Mouse (Mus musculus): Measurements from ENCODE around the gene Emd. TPM values are rescaled to one million over a fixed set of nuclear protein-coding genes. Genes with fewer than 3 reads are reported as not detected.
A peak's percentile ranks its signal among the peaks of the same experiment; 100 is the strongest.
"Not testable (repeated sequence)": the region's sequence is repeated elsewhere in the genome, so short reads cannot be mapped to it uniquely, and the experiment has no call there.

Emd gene
- polyA plus RNA-seq (2012; fragmentation: generic; extraction: Trizol), result 172 TPM
- long read RNA-seq, experiment 1, partial matches to known transcripts, result 0 of 8 reads
- long read RNA-seq, experiment 1, other reads (novel, unspliced or antisense), result 2 of 8 reads
- long read RNA-seq, experiment 2, transcript Emd-201 (6 exons, 1,595 nt), result major isoform, 12 of 24 reads
- long read RNA-seq, experiment 2, transcript Emd-202 (6 exons, 1,338 nt), result minor isoform, 10 of 24 reads
- long read RNA-seq, experiment 2, partial matches to known transcripts, result 2 of 24 reads
- long read RNA-seq, experiment 2, other reads (novel, unspliced or antisense), result 0 of 24 reads

DNA sequence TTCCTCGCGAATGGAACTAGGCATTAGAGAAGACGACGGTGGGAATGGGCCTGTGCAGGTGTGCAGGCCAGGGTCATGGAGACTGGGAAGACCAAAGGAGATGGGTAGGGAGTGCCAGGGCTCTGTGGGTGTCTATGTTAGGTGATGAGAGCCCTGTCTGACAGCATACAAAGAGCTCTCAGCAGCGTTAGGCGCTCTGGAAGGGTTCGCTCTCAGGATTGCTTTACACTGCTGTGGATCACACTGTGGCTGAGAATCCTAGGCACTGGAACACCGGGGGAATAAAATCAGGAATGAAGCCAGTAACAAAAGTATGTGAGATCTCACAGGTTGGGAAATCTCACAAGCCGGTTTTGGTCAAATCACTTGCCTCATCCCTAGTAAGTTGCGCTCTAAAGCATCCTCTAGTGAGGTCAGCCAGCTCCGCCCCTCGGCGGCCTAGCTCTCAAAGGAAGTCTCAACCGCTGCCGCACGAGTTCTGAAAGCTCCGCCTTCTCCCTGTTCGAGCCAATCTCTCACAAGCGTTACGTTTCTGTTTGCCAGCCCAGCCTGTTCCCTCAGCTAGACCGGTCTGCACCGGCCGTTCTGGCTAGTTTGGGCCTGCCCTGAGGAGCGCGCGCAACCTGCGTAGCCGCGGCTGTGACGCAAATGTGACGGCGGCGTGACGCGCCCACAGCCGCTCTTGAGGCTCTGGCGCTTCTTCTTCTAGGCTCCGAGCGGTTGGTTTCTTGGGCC lies at the start of gene Emd:
TSS of gene Emd (plus strand) at position 535 of the 735 bp plus-strand sequence.
- Histone ChIP-seq H3K79me2 (ENCODE audit: control insufficient read depth, insufficient read depth) (peaks cover 33% of the 10 kb centered on the region), H3K27me3 (ENCODE audit: control insufficient read depth, insufficient read depth, insufficient read length) (no peaks in the 10 kb centered on the region), H3K36me3 (ENCODE audit: control insufficient read depth, insufficient read depth) (peaks cover 20% of the 10 kb centered on the region), H3K4me3 (ENCODE audit: insufficient read depth, poor library complexity, severe bottlenecking) (peak within 1 kb of the TSS; percentile 69), H3ac (ENCODE audit: control insufficient read depth, insufficient read length, low read depth) (peak within 1 kb of the TSS; percentile 76), H3K79me3 (ENCODE audit: low read depth) (peaks cover 16% of the 10 kb centered on the region)
- TF ChIP-seq CTCF (IDR thresholded peaks at IDR 0.05; ENCODE audit: control insufficient read depth, insufficient read depth, insufficient read length), result no peak
- no peak for TF ChIP-seq USF1 (IDR thresholded peaks at IDR 0.05; ENCODE audit: low read depth)
- TF ChIP-seq MYOD1 (IDR thresholded peaks at IDR 0.05; ENCODE audit: control insufficient read depth, insufficient read length, low read depth), result no peak
- TF ChIP-seq MYOG (IDR thresholded peaks at IDR 0.05; ENCODE audit: control insufficient read depth, extremely low read depth, insufficient read length), result no peak
- no peak for TF ChIP-seq MAX (IDR thresholded peaks at IDR 0.05)
- TF ChIP-seq CEBPB (IDR thresholded peaks at IDR 0.05; ENCODE audit: low read depth), result no peak

DNA sequence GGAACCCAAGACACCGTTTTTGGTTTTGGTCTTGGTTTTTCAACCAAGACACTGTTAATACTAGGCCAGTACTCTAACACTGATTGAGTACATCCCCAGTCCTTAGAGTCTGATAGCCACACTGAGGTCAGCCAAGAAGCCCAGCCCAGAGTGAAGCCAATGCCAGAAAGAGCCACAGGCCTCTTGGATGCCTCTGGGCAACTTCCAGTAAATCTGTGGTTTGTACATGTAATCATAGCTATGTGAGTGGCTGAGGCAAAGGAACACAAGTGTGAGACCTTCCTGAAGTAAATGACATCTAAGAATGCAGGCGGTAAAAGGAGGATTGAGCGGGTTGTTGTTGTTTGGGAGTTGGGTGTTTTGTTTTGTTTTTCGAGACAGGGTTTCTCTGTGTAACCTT lies 36.0 kb upstream of the Emd start:
- TF ChIP-seq CTCF (IDR thresholded peaks at IDR 0.05; ENCODE audit: control insufficient read depth, insufficient read depth, insufficient read length) (no peak), MYOG (IDR thresholded peaks at IDR 0.05; ENCODE audit: control insufficient read depth, extremely low read depth, insufficient read length) (no peak), CEBPB (IDR thresholded peaks at IDR 0.05; ENCODE audit: low read depth) (no peak), MYOD1 (IDR thresholded peaks at IDR 0.05; ENCODE audit: control insufficient read depth, insufficient read length, low read depth) (no peak), MAX (IDR thresholded peaks at IDR 0.05) (no peak), FOSL1 (IDR thresholded peaks at IDR 0.05; ENCODE audit: insufficient read depth, low read length, poor library complexity, severe bottlenecking) (no peak), USF1 (IDR thresholded peaks at IDR 0.05; ENCODE audit: low read depth) (no peak)
- H3K36me3 ChIP-seq (ENCODE audit: control insufficient read depth, insufficient read depth), result peaks cover 13% of the 10 kb centered on the region
- no peaks in the 10 kb centered on the region for H3K79me3 ChIP-seq (ENCODE audit: low read depth)
- no peak overlapping the region for H3ac ChIP-seq (ENCODE audit: control insufficient read depth, insufficient read length, low read depth)
- no peaks in the 10 kb centered on the region for H3K79me2 ChIP-seq (ENCODE audit: control insufficient read depth, insufficient read depth)
- H3K4me3 ChIP-seq (ENCODE audit: insufficient read depth, poor library complexity, severe bottlenecking), result no peak overlapping the region
- H3K27me3 ChIP-seq (ENCODE audit: control insufficient read depth, insufficient read depth, insufficient read length), result no peaks in the 10 kb centered on the region

- no peak for TF ChIP-seq CTCF (IDR thresholded peaks at IDR 0.05; ENCODE audit: control insufficient read depth, insufficient read depth, insufficient read length)
- no peak for TF ChIP-seq USF1 (IDR thresholded peaks at IDR 0.05; ENCODE audit: low read depth)
- TF ChIP-seq CEBPB (IDR thresholded peaks at IDR 0.05; ENCODE audit: low read depth), result no peak
- no peak for TF ChIP-seq FOSL1 (IDR thresholded peaks at IDR 0.05; ENCODE audit: insufficient read depth, low read length, poor library complexity, severe bottlenecking)
- no peak for TF ChIP-seq MYOG (IDR thresholded peaks at IDR 0.05; ENCODE audit: control insufficient read depth, extremely low read depth, insufficient read length)
- H3ac ChIP-seq (ENCODE audit: control insufficient read depth, insufficient read length, low read depth), result no peak overlapping the region
- H3K79me2 ChIP-seq (ENCODE audit: control insufficient read depth, insufficient read depth), result no peaks in the 10 kb centered on the region
- no peaks in the 10 kb centered on the region for H3K79me3 ChIP-seq (ENCODE audit: low read depth)
- peaks cover 22% of the 10 kb centered on the region for H3K36me3 ChIP-seq (ENCODE audit: control insufficient read depth, insufficient read depth)
- no peak overlapping the region for H3K4me3 ChIP-seq (ENCODE audit: insufficient read depth, poor library complexity, severe bottlenecking)
- H3K27me3 ChIP-seq (ENCODE audit: control insufficient read depth, insufficient read depth, insufficient read length), result no peaks in the 10 kb centered on the region
Measured at GRCm38 (mm10) chrX:74219449-74219848, 35.0 kb upstream of the Emd start.

DNA sequence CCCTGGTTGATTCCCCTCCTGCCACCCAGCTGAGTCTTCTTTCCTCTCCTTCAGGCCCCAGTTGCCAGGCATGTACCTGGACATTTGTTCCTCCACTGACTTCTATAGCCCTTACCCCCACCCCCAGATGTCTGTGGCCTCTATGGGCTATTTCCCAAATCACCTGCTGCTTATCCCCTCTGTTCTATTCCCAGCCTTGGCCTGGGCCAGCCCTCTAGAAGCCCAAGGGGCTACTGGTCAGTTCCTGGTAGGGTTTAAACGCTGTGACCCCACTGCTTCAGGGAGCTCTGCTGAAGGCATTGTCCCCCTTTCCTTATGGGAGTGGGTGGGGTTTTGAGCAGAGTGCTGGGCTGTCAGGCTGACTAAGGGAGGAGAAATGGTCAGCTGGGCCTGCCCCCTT lies 34.4 kb upstream of the Emd start:
- H3ac ChIP-seq (ENCODE audit: control insufficient read depth, insufficient read length, low read depth); H3K27me3 ChIP-seq (ENCODE audit: control insufficient read depth, insufficient read depth, insufficient read length); H3K4me3 ChIP-seq (ENCODE audit: insufficient read depth, poor library complexity, severe bottlenecking); H3K79me3 ChIP-seq (ENCODE audit: low read depth); H3K79me2 ChIP-seq (ENCODE audit: control insufficient read depth, insufficient read depth): not testable (repeated sequence)
- peaks cover 29% of the 10 kb centered on the region for H3K36me3 ChIP-seq (ENCODE audit: control insufficient read depth, insufficient read depth)

- no peak for TF ChIP-seq USF1 (IDR thresholded peaks at IDR 0.05; ENCODE audit: low read depth)
- TF ChIP-seq FOSL1 (IDR thresholded peaks at IDR 0.05; ENCODE audit: insufficient read depth, low read length, poor library complexity, severe bottlenecking), result no peak
- no peak for TF ChIP-seq CTCF (IDR thresholded peaks at IDR 0.05; ENCODE audit: control insufficient read depth, insufficient read depth, insufficient read length)
- TF ChIP-seq MAX (IDR thresholded peaks at IDR 0.05), result no peak
- TF ChIP-seq CEBPB (IDR thresholded peaks at IDR 0.05; ENCODE audit: low read depth), result no peak
- TF ChIP-seq MYOD1 (IDR thresholded peaks at IDR 0.05; ENCODE audit: control insufficient read depth, insufficient read length, low read depth), result no peak
- H3K36me3 ChIP-seq (ENCODE audit: control insufficient read depth, insufficient read depth), result peaks cover 94% of the 10 kb centered on the region
- no peak overlapping the region for H3ac ChIP-seq (ENCODE audit: control insufficient read depth, insufficient read length, low read depth)
- peaks cover 8% of the 10 kb centered on the region for H3K79me3 ChIP-seq (ENCODE audit: low read depth)
- H3K27me3 ChIP-seq (ENCODE audit: control insufficient read depth, insufficient read depth, insufficient read length), result no peaks in the 10 kb centered on the region
- H3K79me2 ChIP-seq (ENCODE audit: control insufficient read depth, insufficient read depth), result peaks cover 28% of the 10 kb centered on the region
- no peak overlapping the region for H3K4me3 ChIP-seq (ENCODE audit: insufficient read depth, poor library complexity, severe bottlenecking)
Measured at GRCm38 (mm10) chrX:74230038-74230437, 24.4 kb upstream of the Emd start.

DNA sequence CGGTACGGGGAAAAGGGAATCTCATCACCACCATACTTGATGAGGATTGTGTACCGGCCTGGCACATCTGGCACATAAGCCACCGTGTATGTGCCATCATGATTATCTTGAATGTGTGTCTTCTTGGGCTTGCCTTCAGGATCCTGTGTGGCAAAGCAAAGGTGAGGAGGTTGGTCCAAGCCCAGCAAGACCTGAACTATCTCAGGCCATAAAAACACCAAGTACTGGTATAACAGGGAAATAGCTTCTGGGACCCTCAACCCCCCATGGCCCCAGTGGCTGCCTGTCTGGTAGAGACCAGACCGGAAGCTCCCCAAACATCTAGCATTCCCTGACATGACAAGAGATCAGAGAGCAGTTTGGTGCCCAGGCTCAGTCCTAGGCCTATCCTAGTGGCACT lies 21.3 kb upstream of the Emd start:
- no peaks in the 10 kb centered on the region for H3K27me3 ChIP-seq (ENCODE audit: control insufficient read depth, insufficient read depth, insufficient read length)
- H3K36me3 ChIP-seq (ENCODE audit: control insufficient read depth, insufficient read depth), result peaks cover 93% of the 10 kb centered on the region
- H3K4me3 ChIP-seq (ENCODE audit: insufficient read depth, poor library complexity, severe bottlenecking), result no peak overlapping the region
- H3ac ChIP-seq (ENCODE audit: control insufficient read depth, insufficient read length, low read depth), result no peak overlapping the region
- peaks cover 56% of the 10 kb centered on the region for H3K79me2 ChIP-seq (ENCODE audit: control insufficient read depth, insufficient read depth)
- H3K79me3 ChIP-seq (ENCODE audit: low read depth), result peaks cover 14% of the 10 kb centered on the region
- TF ChIP-seq MYOD1 (IDR thresholded peaks at IDR 0.05; ENCODE audit: control insufficient read depth, insufficient read length, low read depth) (no peak), CTCF (IDR thresholded peaks at IDR 0.05; ENCODE audit: control insufficient read depth, insufficient read depth, insufficient read length) (no peak), MAX (IDR thresholded peaks at IDR 0.05) (no peak), FOSL1 (IDR thresholded peaks at IDR 0.05; ENCODE audit: insufficient read depth, low read length, poor library complexity, severe bottlenecking) (no peak), USF1 (IDR thresholded peaks at IDR 0.05; ENCODE audit: low read depth) (no peak), MYOG (IDR thresholded peaks at IDR 0.05; ENCODE audit: control insufficient read depth, extremely low read depth, insufficient read length) (no peak), CEBPB (IDR thresholded peaks at IDR 0.05; ENCODE audit: low read depth) (no peak)
